Mouse (Mus musculus) hindlimb bud, embryonic 11.5 days (tissue): ENCODE data around the gene Lrig1.

Experiments used
- DNase-seq: peaks from one replicate; pipeline ENCODE4 v3.0.0-alpha.2; 2012; ENCODE audit warnings: low read depth, low spot score; ENCODE audit errors: extremely low spot score

Lrig1 gene

GRCm38 (mm10) chr6:94700067-94700491 is at the start of gene Lrig1:
Gene Lrig1 (minus strand): TSS chr6:94700158.
- DNase-seq = peak; percentile 88

- no peak for DNase-seq
These were observed 49.7 kb upstream of the Lrig1 start for GRCm38 (mm10) chr6:94749626-94750025.

GRCm38 (mm10) chr6:94748361-94748760 is 48.4 kb upstream of the Lrig1 start:
- DNase-seq = no peak

GRCm38 (mm10) chr6:94740117-94740729 is 40.3 kb upstream of the Lrig1 start:
- no peak for DNase-seq

GRCm38 (mm10) chr6:94738647-94739046 is 38.7 kb upstream of the Lrig1 start:
- DNase-seq = no peak

- DNase-seq = no peak
These were observed 33.9 kb upstream of the Lrig1 start for GRCm38 (mm10) chr6:94733878-94734277.

- no peak for DNase-seq
These were observed 29.9 kb upstream of the Lrig1 start for GRCm38 (mm10) chr6:94729847-94730246.

- DNase-seq = no peak
These were observed 29.2 kb upstream of the Lrig1 start for GRCm38 (mm10) chr6:94729132-94729531.

- no peak for DNase-seq
These were observed 24.7 kb upstream of the Lrig1 start for GRCm38 (mm10) chr6:94724612-94725011.

- DNase-seq = no peak
These were observed 18.8 kb upstream of the Lrig1 start for GRCm38 (mm10) chr6:94718607-94719346.

GRCm38 (mm10) chr6:94717705-94718489 is 17.9 kb upstream of the Lrig1 start:
- DNase-seq = no peak

- no peak for DNase-seq
These were observed 15.6 kb upstream of the Lrig1 start for GRCm38 (mm10) chr6:94715645-94715940.

GRCm38 (mm10) chr6:94714815-94715644 is 15.1 kb upstream of the Lrig1 start:
- DNase-seq = no peak

- no peak for DNase-seq
These were observed 9.9 kb upstream of the Lrig1 start for GRCm38 (mm10) chr6:94709832-94710231.

GRCm38 (mm10) chr6:94709150-94709549 is 9.2 kb upstream of the Lrig1 start:
- DNase-seq = no peak

- DNase-seq = no peak
These were observed 7.3 kb upstream of the Lrig1 start for GRCm38 (mm10) chr6:94707254-94707653.

GRCm38 (mm10) chr6:94705931-94706330 is 6.0 kb upstream of the Lrig1 start:
- DNase-seq = no peak

GRCm38 (mm10) chr6:94702993-94703392 is 3.0 kb upstream of the Lrig1 start:
- DNase-seq = no peak

GRCm38 (mm10) chr6:94701071-94701470 is 1.1 kb upstream of the Lrig1 start:
- no peak for DNase-seq

- DNase-seq = no peak
These were observed 654 bp upstream of the Lrig1 start for GRCm38 (mm10) chr6:94700612-94701011.
